17 mouse cellular contexts compared by ENCODE assay signal in genomic region chr6:107936075-107936635, GRCm38 (mm10).
"Had no signal": no experiment of that assay in that cellular context is flagged by ENCODE, and none has a peak within 500 bp of the region (broad histone marks: within the 10 kb centered on the region; RNA-seq: fewer than 3 reads in every experiment).

No protein-coding gene starts in this region.

- H3K27me3 ChIP-seq: midbrain, embryonic 12.5 days; neural tube, embryonic 13.5 days had no signal

- H3K27ac ChIP-seq: kidney, postnatal 0 days; liver, embryonic 14.5 days; macrophage; midbrain, embryonic 12.5 days; neural tube, embryonic 13.5 days had no signal

- DNase-seq: kidney, adult 2 months; kidney, postnatal 25 days; liver, postnatal 0 days; lung, embryonic 14.5 days; retina, postnatal 1 day; thymus, adult 18-20 months; thymus, postnatal 36 days had no signal

- H3K4me2 ChIP-seq: liver, embryonic 11.5 days; lung, embryonic 14.5 days; midbrain, embryonic 12.5 days; neural tube, embryonic 13.5 days had no signal

- ATAC-seq: intestine, postnatal 0 days; liver, postnatal 0 days; lung, postnatal 0 days; midbrain, embryonic 16.5 days had no signal

- H3K9ac ChIP-seq: liver, embryonic 14.5 days; liver, postnatal 0 days; lung, embryonic 14.5 days; midbrain, embryonic 12.5 days; neural tube, embryonic 13.5 days had no signal

- H3K4me3 ChIP-seq: midbrain, embryonic 12.5 days; myocyte; neural tube, embryonic 13.5 days had no signal

- H3K9me3 ChIP-seq: midbrain, embryonic 12.5 days; neural tube, embryonic 13.5 days had no signal

- H3K36me3 ChIP-seq: midbrain, embryonic 12.5 days; neural tube, embryonic 13.5 days had no signal
